Mouse (Mus musculus): Measurements from ENCODE around the gene Slc30a3. TPM values are rescaled to one million over a fixed set of nuclear protein-coding genes. Genes with fewer than 3 reads are reported as not detected.
"Not testable (repeated sequence)": the region's sequence is repeated elsewhere in the genome, so short reads cannot be mapped to it uniquely, and the experiment has no call there.

Gene Slc30a3
- polyA plus RNA-seq, 2 experiments, result 0.26 to 0.41 TPM

DNA sequence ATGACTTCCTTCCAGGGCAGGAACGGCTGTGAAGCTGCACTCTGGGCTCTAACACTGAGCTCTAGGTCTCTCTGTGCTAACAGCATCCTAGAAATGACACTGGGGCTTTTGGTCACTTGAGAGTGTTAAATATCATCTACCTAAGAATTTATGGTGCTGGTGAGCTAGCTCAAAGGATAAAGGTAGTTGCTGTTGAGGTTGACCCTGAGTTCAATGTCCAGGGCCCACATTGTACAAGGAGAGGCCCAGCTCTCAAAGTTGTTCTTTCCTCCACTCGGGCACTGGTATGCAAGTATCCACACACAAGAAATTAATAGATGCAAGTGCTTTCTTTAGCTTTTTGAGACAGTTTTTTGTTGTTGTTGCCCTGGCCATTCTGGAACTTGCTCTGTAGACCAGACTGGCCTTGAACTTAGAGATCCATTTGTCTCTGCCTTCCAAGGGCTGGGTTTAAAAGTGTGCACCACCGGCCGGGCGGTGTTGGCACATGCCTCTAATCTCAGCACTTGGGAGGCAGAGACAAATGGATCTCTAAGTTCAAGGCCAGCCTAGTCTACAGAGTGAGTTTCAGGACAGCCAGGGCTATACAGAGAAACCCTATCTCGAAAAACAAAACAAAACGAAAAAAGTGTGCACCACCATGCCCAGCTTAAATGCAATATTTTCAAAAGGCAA is 69.7 kb downstream of the Slc30a3 start:
- no peaks in the 10 kb centered on the region for H3K27me3 ChIP-seq (ENCODE audit: control insufficient read depth, insufficient read depth, low read length)
- no peak for TF ChIP-seq CTCF (IDR thresholded peaks at IDR 0.05; ENCODE audit: low read depth)
- no peak for TF ChIP-seq EP300 (IDR thresholded peaks at IDR 0.05; ENCODE audit: low read depth)
- no peak for DNase-seq (ENCODE audit: low read depth in 3 of 3, low spot score in 3 of 3)
- 71% methylated on average over 7 of the region's 7 CpGs for WGBS (ENCODE audit: insufficient replicate concordance)
- H3K4me1 ChIP-seq (replicated peaks; ENCODE audit: control insufficient read depth in 2 of 2, insufficient read depth in 2 of 2, low read length in 1 of 2), result no peaks in the 10 kb centered on the region
- no peak overlapping the region for H3K27ac ChIP-seq
- H3K36me3 ChIP-seq (replicated peaks; ENCODE audit: control insufficient read depth, insufficient read depth, low read depth), result no peaks in the 10 kb centered on the region
- no peak for ATAC-seq (ENCODE audit: insufficient read depth)
- H3K9ac ChIP-seq (replicated peaks), result no peak overlapping the region
- H3K4me3 ChIP-seq (ENCODE audit: insufficient read depth in 1 of 2, low read depth in 2 of 2, low read length in 2 of 2), result no peak overlapping the region
- H3K9me3 ChIP-seq (ENCODE audit: control insufficient read depth, low read length), result no peaks in the 10 kb centered on the region
- H3K4me2 ChIP-seq (ENCODE audit: low read depth), result no peak overlapping the region

DNA sequence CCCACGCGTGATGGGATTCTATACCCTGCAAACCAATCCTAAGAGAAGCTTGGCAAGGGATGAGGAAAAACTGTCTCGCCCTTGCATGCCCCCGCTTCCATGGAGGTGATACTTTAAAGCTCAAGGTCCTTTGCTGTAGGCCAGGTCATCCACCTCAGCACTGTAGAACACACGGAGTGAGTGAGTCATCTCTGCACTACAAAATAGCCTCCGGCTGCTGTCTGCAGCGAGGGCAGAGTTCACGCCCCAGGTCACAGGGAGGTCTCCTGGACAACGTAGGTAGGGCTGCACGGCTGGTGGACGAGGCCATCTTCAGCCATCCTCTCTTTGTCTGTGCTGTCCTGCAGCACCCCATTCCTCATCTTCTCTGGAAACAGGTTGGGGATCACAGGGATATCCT is 71.5 kb downstream of the Slc30a3 start:
- not testable (repeated sequence) for H3K4me2 ChIP-seq (ENCODE audit: low read depth); H3K4me1 ChIP-seq (replicated peaks; ENCODE audit: control insufficient read depth in 2 of 2, insufficient read depth in 2 of 2, low read length in 1 of 2); H3K9me3 ChIP-seq (ENCODE audit: control insufficient read depth, low read length); DNase-seq (ENCODE audit: low read depth in 3 of 3, low spot score in 3 of 3); H3K4me3 ChIP-seq (ENCODE audit: insufficient read depth in 1 of 2, low read depth in 2 of 2, low read length in 2 of 2); H3K27me3 ChIP-seq (ENCODE audit: control insufficient read depth, insufficient read depth, low read length); H3K27ac ChIP-seq; H3K36me3 ChIP-seq (replicated peaks; ENCODE audit: control insufficient read depth, insufficient read depth, low read depth); H3K9ac ChIP-seq (replicated peaks)
- 70% methylated on average over 11 of the region's 11 CpGs for WGBS (ENCODE audit: insufficient replicate concordance)
- peak; percentile 48; the same call in 1 of the 2 replicates for ATAC-seq (ENCODE audit: insufficient read depth)

Other genes starting within 250 kb of the Slc30a3 start
- 21.8 and 26.1 TPM in 2 replicates for gene Tmem214, start 240.2 kb downstream of the Slc30a3 start, polyA plus RNA-seq (2012; rRNA removed)
- 25.0 and 25.8 TPM in 2 replicates for gene Tmem214, start 240.2 kb downstream of the Slc30a3 start, polyA plus RNA-seq (2014; fragmentation: Nextera tagmentation; extraction: Ambion mirVana)
- 5.0 and 6.0 TPM in 2 replicates for gene Agbl5, start 219.5 kb downstream of the Slc30a3 start, polyA plus RNA-seq (2012; rRNA removed)
- gene Agbl5, start 219.5 kb downstream of the Slc30a3 start, polyA plus RNA-seq (2014; fragmentation: Nextera tagmentation; extraction: Ambion mirVana), result 4.8 and 5.1 TPM in 2 replicates
- 142 and 216 TPM in 2 replicates for gene Ost4, start 200.4 kb downstream of the Slc30a3 start, polyA plus RNA-seq (2012; rRNA removed)
- 412 and 420 TPM in 2 replicates for gene Ost4, start 200.4 kb downstream of the Slc30a3 start, polyA plus RNA-seq (2014; fragmentation: Nextera tagmentation; extraction: Ambion mirVana)
- gene Emilin1, start 194.8 kb downstream of the Slc30a3 start, polyA plus RNA-seq (2012; rRNA removed), result 18.4 and 22.2 TPM in 2 replicates
- gene Emilin1, start 194.8 kb downstream of the Slc30a3 start, polyA plus RNA-seq (2014; fragmentation: Nextera tagmentation; extraction: Ambion mirVana), result 21.3 and 23.2 TPM in 2 replicates
- gene Khk, start 186.8 kb downstream of the Slc30a3 start, polyA plus RNA-seq (2012; rRNA removed), result 30.3 and 31.1 TPM in 2 replicates
- 38.8 and 40.8 TPM in 2 replicates for gene Khk, start 186.8 kb downstream of the Slc30a3 start, polyA plus RNA-seq (2014; fragmentation: Nextera tagmentation; extraction: Ambion mirVana)
- 2.9 and 4.2 TPM in 2 replicates for gene Cgref1, start 162.6 kb downstream of the Slc30a3 start, polyA plus RNA-seq (2012; rRNA removed)
- gene Cgref1, start 162.6 kb downstream of the Slc30a3 start, polyA plus RNA-seq (2014; fragmentation: Nextera tagmentation; extraction: Ambion mirVana), result 5.1 and 5.4 TPM in 2 replicates
- 89.2 and 95.2 TPM in 2 replicates for gene Preb, start 147.9 kb downstream of the Slc30a3 start, polyA plus RNA-seq (2012; rRNA removed)
- gene Preb, start 147.9 kb downstream of the Slc30a3 start, polyA plus RNA-seq (2014; fragmentation: Nextera tagmentation; extraction: Ambion mirVana), result 53.8 and 59.6 TPM in 2 replicates
- 0.01 TPM in 2 replicates for gene Tcf23, start 139.6 kb downstream of the Slc30a3 start, polyA plus RNA-seq (2012; rRNA removed)
- 0.09 TPM in 1 of 2 replicates, not detected in the other for gene Tcf23, start 139.6 kb downstream of the Slc30a3 start, polyA plus RNA-seq (2014; fragmentation: Nextera tagmentation; extraction: Ambion mirVana)
- 28.8 and 31.0 TPM in 2 replicates for gene Atraid, start 59.9 kb downstream of the Slc30a3 start, polyA plus RNA-seq (2012; rRNA removed)
- gene Atraid, start 59.9 kb downstream of the Slc30a3 start, polyA plus RNA-seq (2014; fragmentation: Nextera tagmentation; extraction: Ambion mirVana), result 50.4 and 53.2 TPM in 2 replicates
- gene Slc5a6, start 59.3 kb downstream of the Slc30a3 start, polyA plus RNA-seq (2012; rRNA removed), result 4.2 and 5.2 TPM in 2 replicates
- 2.2 and 2.3 TPM in 2 replicates for gene Slc5a6, start 59.3 kb downstream of the Slc30a3 start, polyA plus RNA-seq (2014; fragmentation: Nextera tagmentation; extraction: Ambion mirVana)
- gene Cad, start 53.5 kb downstream of the Slc30a3 start, polyA plus RNA-seq (2012; rRNA removed), result 18.2 and 20.4 TPM in 2 replicates
- 14.0 and 15.8 TPM in 2 replicates for gene Cad, start 53.5 kb downstream of the Slc30a3 start, polyA plus RNA-seq (2014; fragmentation: Nextera tagmentation; extraction: Ambion mirVana)
- not detected in 2 replicates for gene Dnajc5g, start 2.0 kb downstream of the Slc30a3 start, polyA plus RNA-seq (2012; rRNA removed)
- gene Dnajc5g, start 2.0 kb downstream of the Slc30a3 start, polyA plus RNA-seq (2014; fragmentation: Nextera tagmentation; extraction: Ambion mirVana), result not detected in 2 replicates
- gene Trim54, start 8.5 kb upstream of the Slc30a3 start, polyA plus RNA-seq (2012; rRNA removed), result not detected in 2 replicates
- gene Trim54, start 8.5 kb upstream of the Slc30a3 start, polyA plus RNA-seq (2014; fragmentation: Nextera tagmentation; extraction: Ambion mirVana), result not detected in 2 replicates
- not detected in 2 replicates for gene Ucn, start 30.6 kb upstream of the Slc30a3 start, polyA plus RNA-seq (2012; rRNA removed)
- not detected in 2 replicates for gene Ucn, start 30.6 kb upstream of the Slc30a3 start, polyA plus RNA-seq (2014; fragmentation: Nextera tagmentation; extraction: Ambion mirVana)
- gene Mpv17, start 46.0 kb upstream of the Slc30a3 start, polyA plus RNA-seq (2012; rRNA removed), result 16.9 and 18.9 TPM in 2 replicates
- gene Mpv17, start 46.0 kb upstream of the Slc30a3 start, polyA plus RNA-seq (2014; fragmentation: Nextera tagmentation; extraction: Ambion mirVana), result 14.2 and 16.0 TPM in 2 replicates
- gene Gm29609, start 71.7 kb upstream of the Slc30a3 start, polyA plus RNA-seq (2012; rRNA removed), result 0.90 and 0.92 TPM in 2 replicates
- gene Gm29609, start 71.7 kb upstream of the Slc30a3 start, polyA plus RNA-seq (2014; fragmentation: Nextera tagmentation; extraction: Ambion mirVana), result 0.66 and 0.77 TPM in 2 replicates
- 31.2 and 31.3 TPM in 2 replicates for gene Gtf3c2, start 71.9 kb upstream of the Slc30a3 start, polyA plus RNA-seq (2012; rRNA removed)
- 22.8 and 25.3 TPM in 2 replicates for gene Gtf3c2, start 71.9 kb upstream of the Slc30a3 start, polyA plus RNA-seq (2014; fragmentation: Nextera tagmentation; extraction: Ambion mirVana)
- gene Snx17, start 85.0 kb upstream of the Slc30a3 start, polyA plus RNA-seq (2012; rRNA removed), result 20.7 and 23.7 TPM in 2 replicates
- gene Snx17, start 85.0 kb upstream of the Slc30a3 start, polyA plus RNA-seq (2014; fragmentation: Nextera tagmentation; extraction: Ambion mirVana), result 36.4 and 37.6 TPM in 2 replicates
- 20.9 and 29.9 TPM in 2 replicates for gene Eif2b4, start 85.2 kb upstream of the Slc30a3 start, polyA plus RNA-seq (2012; rRNA removed)
- gene Eif2b4, start 85.2 kb upstream of the Slc30a3 start, polyA plus RNA-seq (2014; fragmentation: Nextera tagmentation; extraction: Ambion mirVana), result 43.6 and 46.1 TPM in 2 replicates
- 8.5 and 8.8 TPM in 2 replicates for gene Zfp513, start 94.1 kb upstream of the Slc30a3 start, polyA plus RNA-seq (2012; rRNA removed)
- 0.80 and 1.2 TPM in 2 replicates for gene Zfp513, start 94.1 kb upstream of the Slc30a3 start, polyA plus RNA-seq (2014; fragmentation: Nextera tagmentation; extraction: Ambion mirVana)
- 76.0 and 115 TPM in 2 replicates for gene Ppm1g, start 112.5 kb upstream of the Slc30a3 start, polyA plus RNA-seq (2012; rRNA removed)
- 98.9 and 113 TPM in 2 replicates for gene Ppm1g, start 112.5 kb upstream of the Slc30a3 start, polyA plus RNA-seq (2014; fragmentation: Nextera tagmentation; extraction: Ambion mirVana)
- 27.9 and 30.8 TPM in 2 replicates for gene Nrbp1, start 132.6 kb upstream of the Slc30a3 start, polyA plus RNA-seq (2012; rRNA removed)
- gene Nrbp1, start 132.6 kb upstream of the Slc30a3 start, polyA plus RNA-seq (2014; fragmentation: Nextera tagmentation; extraction: Ambion mirVana), result 39.4 and 43.4 TPM in 2 replicates
- gene Gm9970, start 133.0 kb upstream of the Slc30a3 start, polyA plus RNA-seq (2012; rRNA removed), result 0.07 TPM in 1 of 2 replicates, not detected in the other
- 0.19 TPM in 1 of 2 replicates, not detected in the other for gene Gm9970, start 133.0 kb upstream of the Slc30a3 start, polyA plus RNA-seq (2014; fragmentation: Nextera tagmentation; extraction: Ambion mirVana)
- gene Krtcap3, start 143.5 kb upstream of the Slc30a3 start, polyA plus RNA-seq (2012; rRNA removed), result 5.3 and 6.8 TPM in 2 replicates
- gene Krtcap3, start 143.5 kb upstream of the Slc30a3 start, polyA plus RNA-seq (2014; fragmentation: Nextera tagmentation; extraction: Ambion mirVana), result 3.5 and 3.9 TPM in 2 replicates
- 3.6 and 3.7 TPM in 2 replicates for gene Ift172, start 182.9 kb upstream of the Slc30a3 start, polyA plus RNA-seq (2012; rRNA removed)
- gene Ift172, start 182.9 kb upstream of the Slc30a3 start, polyA plus RNA-seq (2014; fragmentation: Nextera tagmentation; extraction: Ambion mirVana), result 3.1 and 3.3 TPM in 2 replicates
- 4.7 and 5.6 TPM in 2 replicates for gene Fndc4, start 187.8 kb upstream of the Slc30a3 start, polyA plus RNA-seq (2012; rRNA removed)
- gene Fndc4, start 187.8 kb upstream of the Slc30a3 start, polyA plus RNA-seq (2014; fragmentation: Nextera tagmentation; extraction: Ambion mirVana), result 3.3 and 3.7 TPM in 2 replicates
- gene Gckr, start 189.2 kb upstream of the Slc30a3 start, polyA plus RNA-seq (2012; rRNA removed), result 16.3 and 16.4 TPM in 2 replicates
- 13.3 and 16.0 TPM in 2 replicates for gene Gckr, start 189.2 kb upstream of the Slc30a3 start, polyA plus RNA-seq (2014; fragmentation: Nextera tagmentation; extraction: Ambion mirVana)

Measured in liver, embryonic 14.5 days (tissue).